Mouse (Mus musculus) neural tube, embryonic 15.5 days (tissue): Measurements from ENCODE around the gene Nxnl2. TPM values are rescaled to one million over a fixed set of nuclear protein-coding genes. Genes with fewer than 3 reads are reported as not detected.
"Not testable (repeated sequence)": the region's sequence is repeated elsewhere in the genome, so short reads cannot be mapped to it uniquely, and the experiment has no call there.

ENCODE experiments used
- ATAC-seq: fragments of 200-750 bp; cut with Nextera tagmentation; 2 replicates; pipeline ENCODE4 v1.8.0; 2017; ENCODE audit warnings: mild to moderate bottlenecking, moderate TSS enrichment, moderate library complexity; ENCODE audit not compliant: low FRiP score
- H3K27ac ChIP-seq: fragments of 300-500 bp; sonication (generic); replicated peaks from 2 replicates; pipeline ENCODE4 v1.5.1; 2015; ENCODE audit warnings: mild to moderate bottlenecking, inconsistent platforms
- H3K27me3 ChIP-seq: fragments of 300-500 bp; sonication (generic); replicated peaks from 2 replicates; pipeline ENCODE4 v1.6.1; 2015; ENCODE audit warnings: inconsistent platforms
- H3K36me3 ChIP-seq: fragments of 300-500 bp; sonication (generic); 2 replicates; pipeline ENCODE4 v1.6.1; 2015; ENCODE audit warnings: inconsistent platforms
- H3K4me1 ChIP-seq: fragments of 300-500 bp; sonication (generic); 2 replicates; pipeline ENCODE4 v1.6.1; 2015; ENCODE audit warnings: inconsistent platforms
- H3K4me2 ChIP-seq: fragments of 300-500 bp; sonication (generic); 2 replicates; pipeline ENCODE4 v1.6.1; 2015; ENCODE audit warnings: inconsistent platforms, mild to moderate bottlenecking, moderate library complexity
- H3K4me3 ChIP-seq: fragments of 300-500 bp; sonication (generic); replicated peaks from 2 replicates; pipeline ENCODE4 v1.5.1; 2015; ENCODE audit warnings: mild to moderate bottlenecking, inconsistent platforms
- H3K9ac ChIP-seq: fragments of 300-500 bp; sonication (generic); replicated peaks from 2 replicates; pipeline ENCODE4 v1.6.1; 2015; ENCODE audit warnings: mild to moderate bottlenecking, inconsistent platforms
- H3K9me3 ChIP-seq: fragments of 300-500 bp; sonication (generic); replicated peaks from 2 replicates; pipeline ENCODE4 v1.6.1; 2016; ENCODE audit warnings: inconsistent platforms
- WGBS: fragments of 180-500 bp; shearing (Covaris S2); methylation state at CpG from one replicate; pipeline ENCODE4 v1.1.7; 2015; ENCODE audit warnings: mixed read lengths; 5-methylcytosine and 5-hydroxymethylcytosine counted together
- polyA plus RNA-seq: library from polyadenylated mRNA; unstranded; fragments of >200 nt; fragmentation: Nextera tagmentation; extraction: Ambion mirVana; gene quantifications from 2 replicates; pipeline ENCODE4 v1.2.1, GENCODE M21; 2015

The Nxnl2 gene
- polyA plus RNA-seq, 1 experiment from 2014 or later = 4.8 TPM

GRCm38 (mm10) chr13:51182236-51182635 is 11.4 kb downstream of the Nxnl2 start:
- H3K4me1 ChIP-seq = no peaks in the 10 kb centered on the region
- no peaks in the 10 kb centered on the region for H3K36me3 ChIP-seq
- no peak overlapping the region for H3K4me3 ChIP-seq
- H3K9ac ChIP-seq = no peak overlapping the region
- no peak overlapping the region for H3K27ac ChIP-seq
- H3K9me3 ChIP-seq = no peaks in the 10 kb centered on the region
- no peaks in the 10 kb centered on the region for H3K27me3 ChIP-seq
- WGBS = 83% methylated on average over 7 of the region's 7 CpGs
- no peak overlapping the region for H3K4me2 ChIP-seq
- ATAC-seq = no peak

- H3K4me2 ChIP-seq = no peak overlapping the region
- H3K4me3 ChIP-seq = no peak overlapping the region
- H3K9me3 ChIP-seq = no peaks in the 10 kb centered on the region
- H3K9ac ChIP-seq = no peak overlapping the region
- ATAC-seq = no peak
- no peak overlapping the region for H3K27ac ChIP-seq
- WGBS = 80% methylated on average over 3 of the region's 3 CpGs
- H3K27me3 ChIP-seq = no peaks in the 10 kb centered on the region
- no peaks in the 10 kb centered on the region for H3K4me1 ChIP-seq
- no peaks in the 10 kb centered on the region for H3K36me3 ChIP-seq
Observed at GRCm38 (mm10) chr13:51184896-51185295, 14.1 kb downstream of the Nxnl2 start.

GRCm38 (mm10) chr13:51190336-51190735 is 19.5 kb downstream of the Nxnl2 start:
- Histone ChIP-seq H3K9ac (no peak overlapping the region), H3K4me1 (no peaks in the 10 kb centered on the region), H3K4me3 (no peak overlapping the region), H3K36me3 (no peaks in the 10 kb centered on the region), H3K9me3 (no peaks in the 10 kb centered on the region), H3K27ac (no peak overlapping the region), H3K4me2 (no peak overlapping the region), H3K27me3 (no peaks in the 10 kb centered on the region)
- ATAC-seq = no peak
- 60% methylated on average over 3 of the region's 3 CpGs for WGBS

- Histone ChIP-seq H3K4me1 (no peaks in the 10 kb centered on the region), H3K27ac (no peak overlapping the region), H3K9ac (no peak overlapping the region), H3K9me3 (no peaks in the 10 kb centered on the region), H3K4me3 (no peak overlapping the region), H3K27me3 (no peaks in the 10 kb centered on the region), H3K36me3 (no peaks in the 10 kb centered on the region), H3K4me2 (no peak overlapping the region)
- ATAC-seq = no peak
- WGBS = 88% methylated on average over 6 of the region's 6 CpGs
Observed at GRCm38 (mm10) chr13:51191416-51192140, 20.8 kb downstream of the Nxnl2 start.

GRCm38 (mm10) chr13:51193893-51194292 is 23.1 kb downstream of the Nxnl2 start:
- Histone ChIP-seq H3K4me1 (peaks cover 6% of the 10 kb centered on the region; the same call in 1 of the 2 replicates), H3K9me3 (no peaks in the 10 kb centered on the region), H3K9ac (no peak overlapping the region), H3K4me2 (no peak overlapping the region), H3K27me3 (no peaks in the 10 kb centered on the region), H3K4me3 (no peak overlapping the region), H3K27ac (no peak overlapping the region), H3K36me3 (no peaks in the 10 kb centered on the region)
- WGBS = 92% methylated on average over 15 of the region's 15 CpGs
- ATAC-seq = no peak

- H3K27ac ChIP-seq = no peak overlapping the region
- H3K9me3 ChIP-seq = no peaks in the 10 kb centered on the region
- H3K4me3 ChIP-seq = no peak overlapping the region
- peaks cover 6% of the 10 kb centered on the region; the same call in 1 of the 2 replicates for H3K4me1 ChIP-seq
- no peak overlapping the region for H3K9ac ChIP-seq
- WGBS = 87% methylated on average over 3 of the region's 3 CpGs
- no peak for ATAC-seq
- H3K4me2 ChIP-seq = no peak overlapping the region
- no peaks in the 10 kb centered on the region for H3K27me3 ChIP-seq
- H3K36me3 ChIP-seq = no peaks in the 10 kb centered on the region
Observed at GRCm38 (mm10) chr13:51197699-51198098, 26.9 kb downstream of the Nxnl2 start.

GRCm38 (mm10) chr13:51198186-51198585 is 27.4 kb downstream of the Nxnl2 start:
- WGBS = 34% methylated on average over 5 of the region's 5 CpGs
- no peak overlapping the region for H3K9ac ChIP-seq
- peak; percentile 25; the same call in 1 of the 2 replicates for ATAC-seq
- H3K4me1 ChIP-seq = peaks cover 6% of the 10 kb centered on the region; the same call in 1 of the 2 replicates
- H3K4me2 ChIP-seq = no peak overlapping the region
- no peak overlapping the region for H3K4me3 ChIP-seq
- no peaks in the 10 kb centered on the region for H3K27me3 ChIP-seq
- H3K9me3 ChIP-seq = no peaks in the 10 kb centered on the region
- H3K27ac ChIP-seq = no peak overlapping the region
- no peaks in the 10 kb centered on the region for H3K36me3 ChIP-seq

- 0 out of 2 replicates have a peak overlapping the region, but pooled peaks have one; percentile 10 for H3K9ac ChIP-seq
- ATAC-seq = peak; percentile 51; the same call in 1 of the 2 replicates
Observed at GRCm38 (mm10) chr13:51201985-51202843, 31.4 kb downstream of the Nxnl2 start.

GRCm38 (mm10) chr13:51202844-51203173 is 32.0 kb downstream of the Nxnl2 start:
- 0 out of 2 replicates have a peak overlapping the region, but pooled peaks have one; percentile 10 for H3K9ac ChIP-seq
- 7% methylated on average over 27 of the region's 28 CpGs for WGBS
- peak; percentile 55; the same call in 1 of the 2 replicates for ATAC-seq

More at GRCm38 (mm10) chr13:51201985-51202843, 31.4 kb downstream of the Nxnl2 start:
- 43% methylated on average over 32 of the region's 36 CpGs for WGBS
- H3K4me2 ChIP-seq = peak overlapping the region; percentile 60
- H3K36me3 ChIP-seq, H3K4me1 ChIP-seq, H3K27me3 ChIP-seq, H3K27ac ChIP-seq, H3K9me3 ChIP-seq: not testable (repeated sequence)
- peak overlapping the region; percentile 37 for H3K4me3 ChIP-seq

GRCm38 (mm10) chr13:51203467-51203866 is 32.6 kb downstream of the Nxnl2 start:
- H3K27ac ChIP-seq = no peak overlapping the region
- WGBS = 79% methylated on average over 8 of the region's 8 CpGs

More at GRCm38 (mm10) chr13:51202844-51203173, 32.0 kb downstream of the Nxnl2 start:
- peak overlapping the region; percentile 60 for H3K4me2 ChIP-seq
- H3K27ac ChIP-seq, H3K27me3 ChIP-seq, H3K9me3 ChIP-seq, H3K4me1 ChIP-seq, H3K36me3 ChIP-seq: not testable (repeated sequence)
- peak overlapping the region; percentile 37 for H3K4me3 ChIP-seq

GRCm38 (mm10) chr13:51204081-51204480 is 33.3 kb downstream of the Nxnl2 start:
- H3K4me3 ChIP-seq, H3K9me3 ChIP-seq, H3K4me2 ChIP-seq, ATAC-seq, H3K27me3 ChIP-seq, H3K9ac ChIP-seq, H3K36me3 ChIP-seq, H3K4me1 ChIP-seq, H3K27ac ChIP-seq: not testable (repeated sequence)
- WGBS = 92% methylated on average over 11 of the region's 11 CpGs

More at GRCm38 (mm10) chr13:51203467-51203866, 32.6 kb downstream of the Nxnl2 start:
- no peaks in the 10 kb centered on the region for H3K9me3 ChIP-seq
- no peaks in the 10 kb centered on the region for H3K36me3 ChIP-seq
- no peak overlapping the region for H3K4me2 ChIP-seq
- H3K27me3 ChIP-seq = no peaks in the 10 kb centered on the region
- H3K4me3 ChIP-seq = no peak overlapping the region
- no peak for ATAC-seq
- H3K4me1 ChIP-seq = peaks cover 4% of the 10 kb centered on the region; the same call in 1 of the 2 replicates
- H3K9ac ChIP-seq = no peak overlapping the region
